Mouse (Mus musculus) limb, embryonic 12.5 days (tissue): ENCODE data around the gene Irf1. TPM values are rescaled to one million over a fixed set of nuclear protein-coding genes. Genes with fewer than 3 reads are reported as not detected.

Source experiments
- ATAC-seq: fragments of 200-750 bp; cut with Nextera tagmentation; 2 replicates; pipeline ENCODE4 v1.8.0; 2017; ENCODE audit warnings: low read depth, moderate TSS enrichment; ENCODE audit not compliant: insufficient number of reproducible peaks, insufficient read depth, low FRiP score, low TSS enrichment
- H3K27ac ChIP-seq: fragments of 300-500 bp; sonication (generic); 2 replicates; pipeline ENCODE4 v1.5.1; 2016; ENCODE audit warnings: mild to moderate bottlenecking, moderate library complexity
- H3K27me3 ChIP-seq: fragments of 300-500 bp; sonication (generic); 2 replicates; pipeline ENCODE4 v1.6.1; 2016; ENCODE audit warnings: mild to moderate bottlenecking, moderate library complexity
- H3K36me3 ChIP-seq: fragments of 300-500 bp; sonication (generic); 2 replicates; pipeline ENCODE4 v1.6.1; 2016; ENCODE audit warnings: mild to moderate bottlenecking, moderate library complexity
- H3K4me1 ChIP-seq: fragments of 300-500 bp; sonication (generic); replicated peaks from 2 replicates; pipeline ENCODE4 v1.6.1; 2016
- H3K4me2 ChIP-seq: fragments of 300-500 bp; sonication (generic); 2 replicates; pipeline ENCODE4 v1.6.1; 2016; ENCODE audit warnings: mild to moderate bottlenecking, moderate library complexity
- H3K4me3 ChIP-seq: fragments of 300-500 bp; sonication (generic); replicated peaks from 2 replicates; pipeline ENCODE4 v1.5.1; 2016; ENCODE audit warnings: mild to moderate bottlenecking
- H3K9ac ChIP-seq: fragments of 300-500 bp; sonication (generic); replicated peaks from 2 replicates; pipeline ENCODE4 v1.6.1; 2016; ENCODE audit warnings: mild to moderate bottlenecking, moderate library complexity
- H3K9me3 ChIP-seq: fragments of 300-500 bp; sonication (generic); 2 replicates; pipeline ENCODE4 v1.6.1; 2016; ENCODE audit warnings: mild to moderate bottlenecking, moderate library complexity
- WGBS: fragments of 180-500 bp; shearing (Covaris S2); methylation state at CpG from one replicate; pipeline ENCODE4 v1.1.7; 2016; 5-methylcytosine and 5-hydroxymethylcytosine counted together
- polyA plus RNA-seq: library from polyadenylated mRNA; unstranded; fragments of >200 nt; fragmentation: Nextera tagmentation; extraction: Ambion mirVana; gene quantifications from 2 replicates; pipeline ENCODE4 v1.2.1, GENCODE M21; 2016

Irf1 gene
- polyA plus RNA-seq, 1 experiment from 2014 or later: 8.5 TPM

DNA sequence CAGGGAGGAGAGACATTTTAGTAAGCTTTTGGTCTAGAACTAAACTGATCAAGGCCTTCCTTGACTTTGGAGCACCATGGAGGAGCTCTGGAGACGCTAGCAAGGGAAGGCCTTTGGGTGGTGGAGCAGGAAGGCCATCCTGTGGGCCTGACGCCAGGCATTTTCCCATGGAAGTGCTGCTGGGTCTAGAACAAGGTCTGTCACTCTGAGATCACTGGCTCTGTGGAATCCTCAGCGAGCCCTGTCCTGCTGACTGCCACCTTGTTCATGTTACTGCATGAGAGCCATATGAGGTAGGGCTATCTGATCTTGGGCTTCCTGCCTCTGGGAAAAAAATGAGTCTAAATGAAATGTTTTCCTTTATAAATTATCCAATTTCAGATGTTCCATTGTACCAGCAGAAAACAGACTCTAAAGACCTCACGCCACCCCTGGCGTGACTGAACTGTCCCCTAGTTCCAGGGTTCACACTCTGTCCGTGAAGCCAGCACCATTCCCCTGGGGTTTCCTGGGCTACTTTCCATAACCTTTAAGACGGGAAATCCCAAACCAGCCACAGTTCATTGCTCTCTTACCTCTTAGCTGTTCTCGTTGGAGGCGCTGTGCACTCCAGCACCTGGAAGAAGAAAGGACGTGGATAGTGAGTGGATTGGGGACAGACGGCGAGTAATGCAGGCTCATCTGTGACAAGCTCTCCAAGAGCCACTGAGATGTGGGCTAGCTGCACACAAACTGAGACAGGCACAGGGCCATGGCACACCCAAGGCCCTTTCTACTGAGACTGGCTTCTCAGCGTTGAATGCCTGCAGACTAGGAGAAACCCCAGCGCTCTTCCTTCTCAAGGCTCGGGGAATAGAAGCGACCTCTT, 43.4 kb downstream of the Irf1 start:
- no peaks in the 10 kb centered on the region for H3K9me3 ChIP-seq
- no peaks in the 10 kb centered on the region for H3K4me1 ChIP-seq
- WGBS: 88% methylated on average over 16 of the region's 16 CpGs
- no peaks in the 10 kb centered on the region for H3K36me3 ChIP-seq
- no peak overlapping the region for H3K27ac ChIP-seq
- no peak overlapping the region for H3K4me3 ChIP-seq
- H3K4me2 ChIP-seq: no peak overlapping the region
- no peak for ATAC-seq
- no peak overlapping the region for H3K9ac ChIP-seq
- no peaks in the 10 kb centered on the region for H3K27me3 ChIP-seq

DNA sequence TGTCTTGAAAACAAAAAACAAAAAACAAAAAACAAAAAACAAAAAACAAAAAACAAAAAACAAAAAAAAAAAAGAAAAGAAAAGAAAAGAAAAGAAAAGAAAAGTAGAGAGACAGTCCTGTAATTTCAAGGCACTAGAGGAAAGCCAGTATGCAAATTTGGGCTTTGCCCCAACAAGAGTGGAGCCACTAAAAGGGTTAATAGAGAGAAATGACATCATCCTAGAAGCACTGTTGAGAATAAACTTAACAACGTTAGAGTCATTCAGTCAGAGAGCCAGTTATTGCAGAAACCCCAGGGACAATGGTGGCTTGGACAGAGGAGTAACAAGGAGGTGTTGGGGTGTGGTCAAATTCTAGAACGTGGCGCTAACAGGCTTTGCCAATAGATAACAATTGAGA, 45.0 kb downstream of the Irf1 start:
- H3K36me3 ChIP-seq: no peaks in the 10 kb centered on the region
- H3K27ac ChIP-seq: no peak overlapping the region
- ATAC-seq: no peak
- no peaks in the 10 kb centered on the region for H3K27me3 ChIP-seq
- H3K4me3 ChIP-seq: no peak overlapping the region
- no peak overlapping the region for H3K4me2 ChIP-seq
- 62% methylated on average over 3 of the region's 3 CpGs for WGBS
- H3K4me1 ChIP-seq: no peaks in the 10 kb centered on the region
- H3K9me3 ChIP-seq: no peaks in the 10 kb centered on the region
- no peak overlapping the region for H3K9ac ChIP-seq

DNA sequence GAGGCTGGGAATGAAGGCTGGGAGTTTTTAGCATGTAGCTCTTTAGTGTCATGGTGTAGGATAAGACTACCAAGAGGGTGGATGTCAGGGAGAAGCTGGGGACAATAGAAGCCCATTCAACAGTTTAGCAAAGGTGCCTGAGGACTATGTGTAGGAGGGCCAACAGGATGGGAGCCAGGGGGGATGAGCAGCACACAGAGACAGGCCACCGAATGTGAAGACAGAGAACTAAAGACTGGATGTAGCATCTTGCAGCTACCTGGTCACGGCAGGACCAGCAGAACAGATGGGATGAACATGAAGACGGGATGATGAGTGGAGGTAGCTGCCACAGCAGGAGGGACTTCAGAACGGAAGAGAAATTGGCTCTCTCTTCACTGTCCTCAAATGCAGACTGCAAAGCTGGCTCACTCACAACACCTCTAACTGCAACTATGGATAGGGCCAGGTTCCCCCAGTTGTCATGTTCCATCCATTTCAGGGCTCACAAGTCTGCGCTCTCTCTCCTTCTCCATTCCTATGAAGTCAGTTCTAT, 47.1 kb downstream of the Irf1 start:
- 87% methylated on average over 5 of the region's 5 CpGs for WGBS
- Histone ChIP-seq H3K9me3 (no peaks in the 10 kb centered on the region), H3K9ac (no peak overlapping the region), H3K36me3 (no peaks in the 10 kb centered on the region), H3K27ac (no peak overlapping the region), H3K4me2 (no peak overlapping the region), H3K4me1 (0 out of 2 replicates have a peak, but pooled peaks cover 3% of the 10 kb centered on the region), H3K4me3 (no peak overlapping the region), H3K27me3 (no peaks in the 10 kb centered on the region)
- ATAC-seq: no peak

- 0 out of 2 replicates have a peak, but pooled peaks cover 3% of the 10 kb centered on the region for H3K4me1 ChIP-seq
- no peaks in the 10 kb centered on the region for H3K27me3 ChIP-seq
- ATAC-seq: no peak
- H3K36me3 ChIP-seq: no peaks in the 10 kb centered on the region
- H3K4me2 ChIP-seq: no peak overlapping the region
- H3K4me3 ChIP-seq: no peak overlapping the region
- H3K9ac ChIP-seq: no peak overlapping the region
- no peak overlapping the region for H3K27ac ChIP-seq
- WGBS: 62% methylated on average over 6 of the region's 6 CpGs
- no peaks in the 10 kb centered on the region for H3K9me3 ChIP-seq
These were observed 49.0 kb downstream of the Irf1 start for GRCm38 (mm10) chr11:53818794-53819193.

DNA sequence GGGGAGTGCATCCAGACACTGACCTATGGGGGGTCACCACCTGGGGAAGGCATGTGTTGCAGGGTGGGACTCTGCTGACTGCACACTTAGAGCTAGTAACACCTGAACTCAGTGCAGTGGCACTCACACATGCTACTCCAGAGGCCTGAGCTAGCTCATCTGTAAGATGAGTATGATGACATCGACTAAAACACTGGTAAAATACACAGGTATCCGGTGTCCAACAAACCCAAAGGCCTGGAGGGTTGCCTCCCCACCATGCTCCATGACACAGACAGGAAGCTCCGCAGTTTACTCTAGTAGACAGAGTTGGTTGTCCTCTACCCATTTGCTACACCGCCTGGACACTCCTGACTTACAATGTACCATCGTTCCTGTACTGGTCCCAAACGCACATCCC, 49.7 kb downstream of the Irf1 start:
- no peak overlapping the region for H3K4me2 ChIP-seq
- H3K27me3 ChIP-seq: no peaks in the 10 kb centered on the region
- H3K4me3 ChIP-seq: no peak overlapping the region
- H3K36me3 ChIP-seq: no peaks in the 10 kb centered on the region
- H3K27ac ChIP-seq: no peak overlapping the region
- H3K9me3 ChIP-seq: no peaks in the 10 kb centered on the region
- ATAC-seq: no peak
- WGBS: 93% methylated on average over 6 of the region's 6 CpGs
- no peak overlapping the region for H3K9ac ChIP-seq
- H3K4me1 ChIP-seq: 0 out of 2 replicates have a peak, but pooled peaks cover 3% of the 10 kb centered on the region

DNA sequence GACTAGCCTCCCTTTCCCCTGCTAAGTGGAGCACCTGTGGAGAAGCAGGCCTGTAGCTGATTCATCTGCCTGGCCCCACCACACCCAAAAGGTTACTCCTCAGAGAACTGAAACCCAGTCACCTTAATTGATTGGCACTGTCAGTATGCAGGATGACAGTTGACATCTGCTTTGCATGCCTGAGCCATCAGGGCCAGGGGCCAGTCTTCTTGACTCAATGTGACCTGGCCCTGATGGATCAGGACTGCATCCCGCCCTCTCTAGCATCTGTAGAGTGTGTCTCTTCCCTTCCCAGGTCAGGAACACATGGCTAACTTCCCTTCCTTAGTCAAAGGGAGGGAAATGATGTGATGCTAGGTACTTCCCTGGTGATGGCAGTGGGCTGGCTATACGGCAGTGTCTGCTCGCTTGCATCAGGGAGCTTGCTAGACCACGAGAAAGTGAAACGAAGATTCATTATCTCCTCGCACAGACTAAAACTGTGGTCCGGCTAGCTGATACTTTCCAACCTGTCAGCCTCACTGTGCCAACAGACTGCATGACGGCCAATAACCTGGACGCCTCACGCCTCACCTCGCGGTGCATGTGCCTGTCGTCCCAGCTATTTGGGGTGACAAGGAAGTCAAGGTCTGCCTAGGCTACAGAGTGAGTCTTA, 50.8 kb downstream of the Irf1 start:
- Histone ChIP-seq H3K9me3 (no peaks in the 10 kb centered on the region), H3K27ac (no peak overlapping the region), H3K36me3 (no peaks in the 10 kb centered on the region), H3K4me2 (no peak overlapping the region), H3K4me1 (0 out of 2 replicates have a peak, but pooled peaks cover 3% of the 10 kb centered on the region), H3K9ac (no peak overlapping the region), H3K4me3 (no peak overlapping the region), H3K27me3 (no peaks in the 10 kb centered on the region)
- ATAC-seq: no peak
- 90% methylated on average over 13 of the region's 13 CpGs for WGBS

DNA sequence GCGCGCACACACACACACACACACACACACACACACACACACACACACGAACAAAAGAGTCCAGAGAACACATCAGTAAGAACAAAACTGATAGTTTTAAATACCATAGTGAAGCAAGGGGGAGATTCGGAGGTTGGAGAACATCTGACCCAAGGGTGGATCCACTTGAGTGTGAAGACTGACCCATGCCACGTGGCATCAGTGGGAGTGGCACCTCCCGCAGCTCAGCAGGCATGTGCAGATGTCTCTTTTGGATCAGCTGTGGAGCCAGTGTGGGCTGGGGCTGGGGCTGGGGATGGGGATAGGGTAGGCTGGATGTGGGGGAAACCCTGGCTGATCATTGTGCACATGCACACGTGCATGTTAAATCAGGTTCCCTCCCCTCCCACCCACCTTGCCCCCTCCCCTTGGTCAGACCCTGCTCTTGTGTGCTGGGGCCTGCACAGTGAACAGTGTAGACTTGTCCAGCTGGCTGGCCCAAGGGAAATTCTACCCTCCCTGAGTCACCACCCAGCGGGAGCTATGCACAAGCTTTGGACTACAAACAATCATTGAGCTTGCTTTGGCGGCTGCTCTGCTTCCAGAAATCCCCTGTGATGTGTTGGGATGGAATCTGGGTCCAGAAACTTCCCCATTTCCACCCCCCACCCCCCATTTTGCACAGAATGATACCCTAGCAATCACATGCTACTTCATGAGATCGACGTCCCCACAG, 51.6 kb downstream of the Irf1 start:
- Histone ChIP-seq H3K9me3 (no peaks in the 10 kb centered on the region), H3K36me3 (no peaks in the 10 kb centered on the region), H3K4me1 (0 out of 2 replicates have a peak, but pooled peaks cover 3% of the 10 kb centered on the region), H3K27ac (no peak overlapping the region), H3K27me3 (no peaks in the 10 kb centered on the region), H3K4me2 (no peak overlapping the region), H3K9ac (no peak overlapping the region), H3K4me3 (no peak overlapping the region)
- 80% methylated on average over 11 of the region's 11 CpGs for WGBS
- ATAC-seq: no peak

- 96% methylated on average over 3 of the region's 3 CpGs for WGBS
- ATAC-seq: no peak
- H3K4me3 ChIP-seq: no peak overlapping the region
- H3K9me3 ChIP-seq: no peaks in the 10 kb centered on the region
- H3K36me3 ChIP-seq: no peaks in the 10 kb centered on the region
- H3K4me1 ChIP-seq: 0 out of 2 replicates have a peak, but pooled peaks cover 3% of the 10 kb centered on the region
- H3K4me2 ChIP-seq: no peak overlapping the region
- H3K27me3 ChIP-seq: no peaks in the 10 kb centered on the region
- H3K27ac ChIP-seq: no peak overlapping the region
- H3K9ac ChIP-seq: no peak overlapping the region
These were observed 52.1 kb downstream of the Irf1 start for GRCm38 (mm10) chr11:53821945-53822338.

DNA sequence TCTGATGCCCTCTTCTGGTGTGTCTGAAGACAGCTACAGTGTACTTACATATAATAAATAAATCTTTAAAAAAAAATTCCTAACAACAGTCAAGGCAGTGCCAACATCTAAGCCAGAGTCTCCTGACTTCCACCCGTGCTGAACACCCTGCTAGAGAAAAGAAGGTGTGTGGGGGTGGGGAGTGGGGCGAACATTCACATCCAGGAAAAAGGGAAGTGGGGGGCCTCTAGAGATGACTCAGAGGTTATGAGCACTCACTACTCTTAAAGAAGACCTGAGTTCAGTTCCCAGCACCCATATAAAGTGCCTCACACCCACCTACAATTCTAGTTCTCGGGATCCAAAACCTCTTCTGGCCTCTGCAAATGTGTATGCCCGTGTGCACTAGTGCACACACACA, 55.6 kb downstream of the Irf1 start:
- Histone ChIP-seq H3K36me3 (no peaks in the 10 kb centered on the region), H3K27ac (no peak overlapping the region), H3K9ac (no peak overlapping the region), H3K27me3 (no peaks in the 10 kb centered on the region), H3K4me2 (no peak overlapping the region), H3K9me3 (no peaks in the 10 kb centered on the region), H3K4me3 (no peak overlapping the region), H3K4me1 (0 out of 2 replicates have a peak, but pooled peaks cover 3% of the 10 kb centered on the region)
- ATAC-seq: no peak
- WGBS: 85% methylated on average over 4 of the region's 4 CpGs
